8 mouse cellular contexts compared by ENCODE assay signal in genomic region chr10:112002544-112003215, GRCm38 (mm10). TPM values are rescaled to one million over a fixed set of nuclear protein-coding genes. Genes with fewer than 3 reads are reported as not detected.
A peak's percentile ranks its signal among the peaks of the same experiment; 100 is the strongest.
DNase-seq lines count a peak whose midpoint lies in the region; ATAC-seq and TF ChIP-seq lines count a peak whose summit lies in the region.

Gene Glipr1, minus strand, starts transcription at chr10:112002631.

- no peaks in the 10 kb centered on the region for H3K36me3 ChIP-seq in liver, embryonic 13.5 days
- no peaks in the 10 kb centered on the region for H3K36me3 ChIP-seq in small intestine, adult 2 months (ENCODE audit: control insufficient read depth, insufficient read depth, low read length)
- no peaks in the 10 kb centered on the region for H3K36me3 ChIP-seq in heart, embryonic 11.5 days (ENCODE audit: control insufficient read depth, insufficient read depth, low read length)
- H3K36me3 ChIP-seq in midbrain, embryonic 15.5 days (replicated peaks) = no peaks in the 10 kb centered on the region

- no peak for TF ChIP-seq POLR2A in bone marrow macrophage, adult 2 months (IDR thresholded peaks at IDR 0.05; ENCODE audit: borderline replicate concordance, low read depth, low read length)
- no peak for TF ChIP-seq POLR2A in small intestine, adult 2 months (IDR thresholded peaks at IDR 0.05; ENCODE audit: low read depth, low read length)

- TF ChIP-seq CTCF in bone marrow macrophage, adult 2 months (IDR thresholded peaks at IDR 0.05; ENCODE audit: low read depth, low read length) = no peak
- no peak for TF ChIP-seq CTCF in small intestine, adult 2 months (IDR thresholded peaks at IDR 0.05; ENCODE audit: extremely low read depth, insufficient read length, insufficient replicate concordance, low read depth, low read length)

- ATAC-seq in liver, embryonic 13.5 days (ENCODE audit: low read depth) = peak; percentile 73
- no peak for ATAC-seq in heart, embryonic 11.5 days (replicated peaks; ENCODE audit: insufficient number of reproducible peaks, low FRiP score, low TSS enrichment)
- no peak for ATAC-seq in midbrain, embryonic 15.5 days (replicated peaks)

- intact Hi-C loops in gastrocnemius, postnatal 36 days (cut with DNase I) = no loop called here

- peak within 1 kb of the TSS; percentile 52 for H3K4me3 ChIP-seq in bone marrow macrophage, adult 2 months (ENCODE audit: insufficient read depth, low read length)
- H3K4me3 ChIP-seq in liver, embryonic 13.5 days (replicated peaks) = peak within 1 kb of the TSS; percentile 23
- peak within 1 kb of the TSS; percentile 36 for H3K4me3 ChIP-seq in small intestine, adult 2 months (ENCODE audit: low read depth, low read length)
- no peak within 1 kb of the TSS for H3K4me3 ChIP-seq in heart, embryonic 11.5 days (ENCODE audit: low read depth, low read length)
- H3K4me3 ChIP-seq in midbrain, embryonic 15.5 days = no peak within 1 kb of the TSS

- 15% methylated on average over 9 of the region's 9 CpGs for WGBS in liver, embryonic 13.5 days (ENCODE audit: insufficient replicate concordance)
- WGBS in small intestine, adult 2 months = 20% methylated on average over 9 of the region's 9 CpGs
- 42% methylated on average over 9 of the region's 9 CpGs for WGBS in heart, embryonic 11.5 days (ENCODE audit: insufficient replicate concordance)
- WGBS in midbrain, embryonic 15.5 days = 72% methylated on average over 9 of the region's 9 CpGs

- H3K4me2 ChIP-seq in liver, embryonic 13.5 days = peak within 1 kb of the TSS; percentile 56
- H3K4me2 ChIP-seq in heart, embryonic 11.5 days = no peak within 1 kb of the TSS
- H3K4me2 ChIP-seq in midbrain, embryonic 15.5 days = no peak within 1 kb of the TSS

- DNase-seq in CD4-positive helper T cell, adult 2 months (ENCODE audit: low read depth, low spot score) = peak; percentile 85
- no peak for DNase-seq in liver, embryonic 13.5 days
- no peak for DNase-seq in gastrocnemius, postnatal 36 days
- no peak for DNase-seq in frontal cortex, postnatal 25 days (ENCODE audit: low spot score in 2 of 2)

- peak within 1 kb of the TSS; percentile 86 for H3K27ac ChIP-seq in bone marrow macrophage, adult 2 months (ENCODE audit: insufficient read depth, low read depth, low read length)
- peak within 1 kb of the TSS; percentile 63 for H3K27ac ChIP-seq in liver, embryonic 13.5 days
- peak within 1 kb of the TSS; percentile 77 for H3K27ac ChIP-seq in small intestine, adult 2 months (ENCODE audit: insufficient read depth, low read depth, low read length)
- no peak within 1 kb of the TSS for H3K27ac ChIP-seq in heart, embryonic 11.5 days (ENCODE audit: low read depth, low read length)
- H3K27ac ChIP-seq in midbrain, embryonic 15.5 days = no peak within 1 kb of the TSS

- no peaks in the 10 kb centered on the region for H3K9me3 ChIP-seq in liver, embryonic 13.5 days (replicated peaks)
- no peaks in the 10 kb centered on the region for H3K9me3 ChIP-seq in heart, embryonic 11.5 days (replicated peaks; ENCODE audit: control insufficient read depth, low read length)
- no peaks in the 10 kb centered on the region for H3K9me3 ChIP-seq in midbrain, embryonic 15.5 days

- no peak within 1 kb of the TSS; the same call in 1 of the 2 replicates for H3K9ac ChIP-seq in liver, embryonic 13.5 days
- no peak within 1 kb of the TSS for H3K9ac ChIP-seq in heart, embryonic 11.5 days (ENCODE audit: low read depth, low read length)
- no peak within 1 kb of the TSS for H3K9ac ChIP-seq in midbrain, embryonic 15.5 days

- H3K4me1 ChIP-seq in bone marrow macrophage, adult 2 months (ENCODE audit: control insufficient read depth, insufficient read depth, low read length) = peaks cover 33% of the 10 kb centered on the region
- H3K4me1 ChIP-seq in liver, embryonic 13.5 days (replicated peaks) = peaks cover 33% of the 10 kb centered on the region
- peaks cover 4% of the 10 kb centered on the region; the same call in 1 of the 2 replicates for H3K4me1 ChIP-seq in small intestine, adult 2 months (ENCODE audit: control insufficient read depth, insufficient read depth, insufficient read length, low read length)
- no peaks in the 10 kb centered on the region for H3K4me1 ChIP-seq in heart, embryonic 11.5 days (ENCODE audit: control insufficient read depth, insufficient read depth, low read length)
- no peaks in the 10 kb centered on the region for H3K4me1 ChIP-seq in midbrain, embryonic 15.5 days

- H3K27me3 ChIP-seq in liver, embryonic 13.5 days = no peaks in the 10 kb centered on the region
- no peaks in the 10 kb centered on the region for H3K27me3 ChIP-seq in small intestine, adult 2 months (ENCODE audit: control insufficient read depth, insufficient read depth, low read length)
- H3K27me3 ChIP-seq in heart, embryonic 11.5 days (ENCODE audit: control insufficient read depth, insufficient read depth, low read length) = no peaks in the 10 kb centered on the region
- H3K27me3 ChIP-seq in midbrain, embryonic 15.5 days (replicated peaks) = no peaks in the 10 kb centered on the region

RNA-seq across cellular contexts. Expression of gene Glipr1, which starts in this region (rescaled TPM):
- polyA plus RNA-seq in bone marrow macrophage, adult 2 months (2012; ENCODE audit: insufficient read depth, insufficient read length, missing spikeins) = 788 and 790 TPM in 2 replicates
- polyA plus RNA-seq in liver, embryonic 13.5 days (2015; fragmentation: Nextera tagmentation; extraction: Ambion mirVana) = 8.6 and 8.7 TPM in 2 replicates
- polyA plus RNA-seq in small intestine, adult 2 months (2012; rRNA removed) = 11.2 and 13.2 TPM in 2 replicates
- polyA plus RNA-seq in heart, embryonic 11.5 days (2014; fragmentation: Nextera tagmentation; extraction: Ambion mirVana) = 1.5 and 2.1 TPM in 2 replicates
- 0.39 and 0.57 TPM in 2 replicates for polyA plus RNA-seq in midbrain, embryonic 15.5 days (2015; fragmentation: Nextera tagmentation; extraction: Ambion mirVana)
- total RNA-seq in gastrocnemius, postnatal 36 days (2021) = not detected

Comparison
In these comparisons a context has a peak if more than half of its experiments do, and no peak if none do; other contexts are left out.
1. RNA of gene Glipr1 (polyA plus RNA-seq): 788 to 790 TPM in bone marrow macrophage, adult 2 months; 11.2 to 13.2 TPM in small intestine, adult 2 months, 8.6 to 8.7 TPM in liver, embryonic 13.5 days, 1.5 to 2.1 TPM in heart, embryonic 11.5 days and 0.39 to 0.57 TPM in midbrain, embryonic 15.5 days; every median in the first group is over 10 times any median in the second.
2. H3K27ac ChIP-seq: peak in bone marrow macrophage, adult 2 months (single experiment), liver, embryonic 13.5 days (single experiment) and small intestine, adult 2 months (single experiment); none in heart, embryonic 11.5 days (single experiment) and midbrain, embryonic 15.5 days (single experiment).
3. H3K4me3 ChIP-seq: peak in bone marrow macrophage, adult 2 months (single experiment), liver, embryonic 13.5 days (single experiment) and small intestine, adult 2 months (single experiment); none in heart, embryonic 11.5 days (single experiment) and midbrain, embryonic 15.5 days (single experiment).